Mouse (Mus musculus) heart, embryonic 14.5 days (tissue): ENCODE results near the gene Mef2d. TPM values are rescaled to one million over a fixed set of nuclear protein-coding genes. Genes with fewer than 3 reads are reported as not detected.
A peak's percentile ranks its signal among the peaks of the same experiment; 100 is the strongest.

Source experiments
- ATAC-seq: fragments of 200-750 bp; cut with Nextera tagmentation; 2 replicates; pipeline ENCODE4 v1.8.0; 2017; ENCODE audit warnings: low read depth, moderate TSS enrichment; ENCODE audit not compliant: insufficient number of reproducible peaks, insufficient read depth, low FRiP score
- H3K27ac ChIP-seq, 2 experiments: fragments of 200-500 bp in 1 of 2; fragments of 300-500 bp in 1 of 2; sonication (generic) in 1 of 2; replicated peaks in 1 of 2; 2 replicates each; pipeline ENCODE4 v1.5.1; 2012 to 2014; ENCODE audit warnings: low read depth in 2 of 2, low read length in 2 of 2, control low read depth in 1 of 2, mild to moderate bottlenecking in 1 of 2, mixed read lengths in 1 of 2; ENCODE audit not compliant: control insufficient read depth in 1 of 2, insufficient read depth in 1 of 2
- H3K27me3 ChIP-seq: fragments of 300-500 bp; sonication (generic); 2 replicates; pipeline ENCODE4 v1.6.1; 2014; ENCODE audit warnings: mild to moderate bottlenecking, low read length, control low read depth; ENCODE audit not compliant: control insufficient read depth, insufficient read depth
- H3K36me3 ChIP-seq: fragments of 300-500 bp; sonication (generic); 2 replicates; pipeline ENCODE4 v1.6.1; 2014; ENCODE audit warnings: mild to moderate bottlenecking, control low read depth, low read length, mixed read lengths; ENCODE audit not compliant: control insufficient read depth, insufficient read depth
- H3K4me1 ChIP-seq, 2 experiments: fragments of 200-500 bp in 1 of 2; fragments of 300-500 bp in 1 of 2; sonication (generic) in 1 of 2; 2 replicates each; pipeline ENCODE4 v1.6.1; 2012 to 2014; ENCODE audit warnings: low read length in 2 of 2, control low read depth in 1 of 2, mixed read lengths in 1 of 2; ENCODE audit not compliant: control insufficient read depth in 2 of 2, insufficient read depth in 2 of 2
- H3K4me2 ChIP-seq: fragments of 300-500 bp; sonication (generic); 2 replicates; pipeline ENCODE4 v1.6.1; 2014; ENCODE audit warnings: mild to moderate bottlenecking, low read length
- H3K4me3 ChIP-seq, 2 experiments: fragments of 200-500 bp in 1 of 2; fragments of 300-500 bp in 1 of 2; sonication (generic) in 1 of 2; 2 replicates each; pipeline ENCODE4 v1.5.1; 2012 to 2014; ENCODE audit warnings: low read length in 2 of 2, mild to moderate bottlenecking in 2 of 2, control low read depth in 1 of 2, low read depth in 1 of 2, moderate library complexity in 1 of 2; ENCODE audit not compliant: control insufficient read depth in 1 of 2, insufficient read depth in 1 of 2
- H3K9ac ChIP-seq: fragments of 300-500 bp; sonication (generic); 2 replicates; pipeline ENCODE4 v1.6.1; 2014; ENCODE audit warnings: mild to moderate bottlenecking, low read length
- H3K9me3 ChIP-seq: fragments of 300-500 bp; sonication (generic); 2 replicates; pipeline ENCODE4 v1.6.1; 2016; ENCODE audit warnings: low read length, control low read depth; ENCODE audit not compliant: control insufficient read depth
- WGBS: fragments of 180-500 bp; shearing (Covaris S2); extraction: QIAGEN DNeasy Blood & Tissue Kit; methylation state at CpG from one replicate; pipeline ENCODE4 v1.1.7; 2014; 5-methylcytosine and 5-hydroxymethylcytosine counted together
- polyA plus RNA-seq: library from polyadenylated mRNA; unstranded; fragments of >200 nt; fragmentation: Nextera tagmentation; extraction: Ambion mirVana; gene quantifications from 2 replicates; pipeline ENCODE4 v1.2.1, GENCODE M21; 2014

Gene Mef2d
- polyA plus RNA-seq, 1 experiment from 2014 or later = 52.1 TPM

GRCm38 (mm10) chr3:88137821-88138220, 4.4 kb upstream of the Mef2d start:
- H3K36me3 ChIP-seq = no peaks in the 10 kb centered on the region
- no peak for ATAC-seq
- no peaks in the 10 kb centered on the region for H3K27me3 ChIP-seq
- H3K4me2 ChIP-seq = peak overlapping the region; percentile 74
- H3K4me1 ChIP-seq = peaks cover 41 to 51% of the 10 kb centered on the region in 2 experiments
- peak overlapping the region; percentile 100 for H3K9ac ChIP-seq
- H3K9me3 ChIP-seq = no peaks in the 10 kb centered on the region
- WGBS = 8% methylated on average over 3 of the region's 3 CpGs
- peak overlapping the region; percentile 57 to 61 for H3K4me3 ChIP-seq
- H3K27ac ChIP-seq = peak overlapping the region; percentile 99 to 100

DNA sequence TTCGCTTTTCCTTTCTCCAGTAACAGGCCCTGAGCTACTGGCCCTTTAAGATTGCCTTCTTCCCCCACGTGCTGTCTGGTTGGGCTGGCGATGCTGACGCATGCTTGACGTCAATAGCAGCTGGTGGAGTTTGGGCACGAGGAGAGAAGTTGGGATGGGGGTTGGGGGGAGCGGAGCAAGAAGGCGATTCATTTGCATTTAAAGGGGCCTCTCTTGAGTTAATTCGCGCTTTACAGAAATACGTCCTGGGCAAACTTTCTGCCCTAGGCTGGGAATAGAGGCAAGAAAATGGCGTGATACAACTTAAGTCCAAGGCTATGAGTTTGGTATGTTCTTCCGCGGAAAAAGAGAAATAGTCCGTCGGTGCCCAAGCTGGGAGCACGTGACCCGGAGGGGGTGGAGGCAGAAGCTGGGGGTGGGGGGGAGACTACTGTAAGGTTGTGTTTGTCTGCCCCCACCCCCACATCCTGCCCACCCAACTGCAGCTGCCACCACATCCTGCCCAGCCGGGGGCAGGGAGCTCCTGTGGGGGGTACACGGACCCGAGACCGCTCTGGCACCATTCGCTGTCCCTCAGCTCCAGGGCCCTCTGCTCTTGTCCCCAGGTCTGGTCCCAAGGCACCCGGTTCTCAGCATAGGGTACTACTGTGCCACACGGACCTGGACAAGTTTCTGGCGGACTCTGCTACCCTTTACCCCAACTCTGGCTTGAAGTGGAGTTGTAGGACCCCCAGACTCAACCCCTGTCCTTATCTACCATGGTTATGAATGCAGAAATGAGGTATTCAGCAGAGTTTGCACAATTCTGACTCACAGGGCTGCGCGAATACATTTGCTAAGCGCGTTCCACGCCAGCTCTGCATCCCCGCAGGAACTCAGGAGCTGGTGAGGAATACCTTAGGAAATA, 3.6 kb upstream of the Mef2d start:
- ATAC-seq = peak; percentile 45
- peak overlapping the region; percentile 100 for H3K9ac ChIP-seq
- no peaks in the 10 kb centered on the region for H3K36me3 ChIP-seq
- 1% methylated on average over 31 of the region's 32 CpGs for WGBS
- H3K4me3 ChIP-seq = peak overlapping the region; percentile 57 to 61
- peak overlapping the region; percentile 74 for H3K4me2 ChIP-seq
- no peaks in the 10 kb centered on the region for H3K9me3 ChIP-seq
- H3K27ac ChIP-seq = peak overlapping the region; percentile 99 to 100
- no peaks in the 10 kb centered on the region for H3K27me3 ChIP-seq
- H3K4me1 ChIP-seq = peaks cover 36 to 45% of the 10 kb centered on the region in 2 experiments

- Histone ChIP-seq H3K4me1 (peaks cover 29 to 42% of the 10 kb centered on the region in 2 experiments), H3K27ac (peak overlapping the region; percentile 99 to 100), H3K36me3 (no peaks in the 10 kb centered on the region), H3K9me3 (no peaks in the 10 kb centered on the region), H3K27me3 (no peaks in the 10 kb centered on the region), H3K4me2 (peak overlapping the region; percentile 74), H3K4me3 (peak overlapping the region; percentile 57 to 61), H3K9ac (peak overlapping the region; percentile 100)
- 17% methylated on average over 25 of the region's 25 CpGs for WGBS
- no peak for ATAC-seq
Measured at GRCm38 (mm10) chr3:88139243-88140177, 2.7 kb upstream of the Mef2d start.

DNA sequence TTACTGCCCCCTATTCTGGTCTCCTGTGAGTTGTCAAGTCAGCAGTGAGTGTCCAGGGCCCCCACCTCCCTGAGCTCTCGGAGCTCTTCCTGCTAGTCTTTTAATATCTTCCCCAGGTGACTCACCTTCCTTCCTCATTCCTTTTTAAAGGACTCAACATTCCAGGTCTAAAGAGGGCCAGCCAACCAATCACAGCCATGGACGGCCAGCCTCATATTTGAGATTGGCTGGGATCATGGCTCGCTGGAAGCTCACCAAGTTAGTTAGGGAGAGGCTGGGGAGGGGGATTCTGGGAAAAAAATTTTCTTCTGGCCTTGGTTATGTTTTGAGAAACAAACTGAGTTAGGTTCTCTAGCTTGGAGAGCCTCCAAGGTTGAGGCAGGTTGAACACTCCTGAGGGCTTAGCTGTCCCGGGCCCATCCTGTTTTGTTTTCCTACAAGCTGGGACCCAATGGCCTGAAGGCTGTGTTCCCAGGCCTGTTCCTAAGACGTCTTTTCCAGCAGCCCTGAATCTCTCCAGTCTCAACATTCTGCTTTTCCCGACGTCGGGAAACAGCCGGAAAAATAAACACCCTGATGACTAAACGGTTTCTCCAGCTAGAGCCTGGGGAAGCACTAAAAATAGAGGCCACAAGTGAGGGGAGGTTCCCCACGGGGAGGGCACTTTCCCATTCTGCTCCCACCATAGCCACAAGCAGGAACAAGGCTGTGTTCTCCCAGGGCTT, 1.8 kb upstream of the Mef2d start:
- H3K4me3 ChIP-seq = peak overlapping the region; percentile 8 to 61; a peak in 3 of 4 replicates
- no peaks in the 10 kb centered on the region for H3K27me3 ChIP-seq
- H3K4me1 ChIP-seq = peaks cover 35 to 50% of the 10 kb centered on the region in 2 experiments
- H3K9me3 ChIP-seq = no peaks in the 10 kb centered on the region
- H3K4me2 ChIP-seq = peak overlapping the region; percentile 74
- peak overlapping the region; percentile 100 for H3K9ac ChIP-seq
- H3K27ac ChIP-seq = peak overlapping the region; percentile 99 to 100
- 3% methylated on average over 11 of the region's 11 CpGs for WGBS
- ATAC-seq = no peak
- no peaks in the 10 kb centered on the region for H3K36me3 ChIP-seq

GRCm38 (mm10) chr3:88140903-88141430, 1.2 kb upstream of the Mef2d start:
- peak overlapping the region in 1 of 2 experiments; percentile 98; a peak in 2 of 4 replicates for H3K4me3 ChIP-seq
- H3K9ac ChIP-seq = peak overlapping the region; percentile 100
- H3K9me3 ChIP-seq = no peaks in the 10 kb centered on the region
- H3K4me2 ChIP-seq = peak overlapping the region; percentile 74
- peaks cover 41 to 57% of the 10 kb centered on the region in 2 experiments for H3K4me1 ChIP-seq
- WGBS = 35% methylated on average over 6 of the region's 6 CpGs
- peaks cover 5% of the 10 kb centered on the region for H3K36me3 ChIP-seq
- ATAC-seq = no peak
- peak overlapping the region; percentile 99 to 100 for H3K27ac ChIP-seq
- no peaks in the 10 kb centered on the region for H3K27me3 ChIP-seq

GRCm38 (mm10) chr3:88141439-88141786, 759 bp upstream of the Mef2d start:
- Histone ChIP-seq H3K9me3 (no peaks in the 10 kb centered on the region), H3K27me3 (no peaks in the 10 kb centered on the region), H3K4me2 (peak overlapping the region; percentile 74), H3K4me1 (peaks cover 45 to 61% of the 10 kb centered on the region in 2 experiments), H3K4me3 (peak overlapping the region; percentile 65 to 98; a peak in 3 of 4 replicates), H3K36me3 (peaks cover 7% of the 10 kb centered on the region), H3K27ac (peak overlapping the region; percentile 99 to 100), H3K9ac (peak overlapping the region; percentile 100)
- WGBS = 8% methylated on average over 9 of the region's 9 CpGs
- ATAC-seq = no peak
